Mouse (Mus musculus): ENCODE measurements around the gene Stt3b. TPM values are rescaled to one million over a fixed set of nuclear protein-coding genes. Genes with fewer than 3 reads are reported as not detected.
"Not testable (repeated sequence)": the region's sequence is repeated elsewhere in the genome, so short reads cannot be mapped to it uniquely, and the experiment has no call there.

Stt3b gene
- polyA plus RNA-seq, 1 experiment from 2014 or later = 132 TPM

- Histone ChIP-seq H3K27ac (ENCODE audit: low read depth, low read length) (no peak overlapping the region), H3K4me3 (ENCODE audit: low read depth, low read length) (no peak overlapping the region), H3K36me3 (ENCODE audit: control insufficient read depth, insufficient read depth, low read length) (no peaks in the 10 kb centered on the region), H3K27me3 (ENCODE audit: control insufficient read depth, insufficient read depth, low read length) (no peaks in the 10 kb centered on the region), H3K4me1 (ENCODE audit: control insufficient read depth, insufficient read depth, low read length) (no peaks in the 10 kb centered on the region; the same call in 1 of the 2 replicates), H3K4me2 (ENCODE audit: low read depth) (no peak overlapping the region), H3K9me3 (ENCODE audit: control insufficient read depth, low read length) (no peaks in the 10 kb centered on the region), H3K9ac (ENCODE audit: low read length) (no peak overlapping the region)
- DNase-seq (ENCODE audit: low spot score) = no peak
- WGBS = 91% methylated on average over 6 of the region's 6 CpGs
- ATAC-seq (ENCODE audit: insufficient read depth, low FRiP score, low TSS enrichment) = no peak
Observed at GRCm38 (mm10) chr9:115287774-115288434, 22.3 kb downstream of the Stt3b start.

- Histone ChIP-seq H3K36me3 (ENCODE audit: control insufficient read depth, insufficient read depth, low read length) (no peaks in the 10 kb centered on the region), H3K27me3 (ENCODE audit: control insufficient read depth, insufficient read depth, low read length) (no peaks in the 10 kb centered on the region), H3K9ac (ENCODE audit: low read length) (no peak overlapping the region), H3K9me3 (ENCODE audit: control insufficient read depth, low read length) (no peaks in the 10 kb centered on the region), H3K4me1 (ENCODE audit: control insufficient read depth, insufficient read depth, low read length) (no peaks in the 10 kb centered on the region; the same call in 1 of the 2 replicates), H3K4me2 (ENCODE audit: low read depth) (no peak overlapping the region), H3K4me3 (ENCODE audit: low read depth, low read length) (no peak overlapping the region), H3K27ac (ENCODE audit: low read depth, low read length) (no peak overlapping the region)
- DNase-seq (ENCODE audit: low spot score) (no peak), ATAC-seq (ENCODE audit: insufficient read depth, low FRiP score, low TSS enrichment) (no peak)
- WGBS = 82% methylated on average over 4 of the region's 4 CpGs
Observed at GRCm38 (mm10) chr9:115284385-115284784, 25.8 kb downstream of the Stt3b start.

GRCm38 (mm10) chr9:115283403-115283802, 26.8 kb downstream of the Stt3b start:
- no peaks in the 10 kb centered on the region for H3K36me3 ChIP-seq (ENCODE audit: control insufficient read depth, insufficient read depth, low read length)
- H3K4me1 ChIP-seq (ENCODE audit: control insufficient read depth, insufficient read depth, low read length) = no peaks in the 10 kb centered on the region; the same call in 1 of the 2 replicates
- H3K27me3 ChIP-seq (ENCODE audit: control insufficient read depth, insufficient read depth, low read length) = no peaks in the 10 kb centered on the region
- no peak overlapping the region for H3K27ac ChIP-seq (ENCODE audit: low read depth, low read length)
- 91% methylated on average over 4 of the region's 4 CpGs for WGBS
- H3K4me3 ChIP-seq (ENCODE audit: low read depth, low read length) = no peak overlapping the region
- H3K9me3 ChIP-seq (ENCODE audit: control insufficient read depth, low read length) = no peaks in the 10 kb centered on the region
- no peak for DNase-seq (ENCODE audit: low spot score)
- no peak overlapping the region for H3K4me2 ChIP-seq (ENCODE audit: low read depth)
- no peak for ATAC-seq (ENCODE audit: insufficient read depth, low FRiP score, low TSS enrichment)
- H3K9ac ChIP-seq (ENCODE audit: low read length) = no peak overlapping the region

GRCm38 (mm10) chr9:115278641-115279040, 31.6 kb downstream of the Stt3b start:
- ATAC-seq (ENCODE audit: insufficient read depth, low FRiP score, low TSS enrichment) = no peak
- no peak overlapping the region for H3K4me3 ChIP-seq (ENCODE audit: low read depth, low read length)
- no peaks in the 10 kb centered on the region for H3K27me3 ChIP-seq (ENCODE audit: control insufficient read depth, insufficient read depth, low read length)
- H3K4me2 ChIP-seq (ENCODE audit: low read depth) = no peak overlapping the region
- no peak overlapping the region for H3K27ac ChIP-seq (ENCODE audit: low read depth, low read length)
- no peaks in the 10 kb centered on the region for H3K9me3 ChIP-seq (ENCODE audit: control insufficient read depth, low read length)
- no peak overlapping the region for H3K9ac ChIP-seq (ENCODE audit: low read length)
- no peaks in the 10 kb centered on the region for H3K4me1 ChIP-seq (ENCODE audit: control insufficient read depth, insufficient read depth, low read length)
- no peak for DNase-seq (ENCODE audit: low spot score)
- H3K36me3 ChIP-seq (ENCODE audit: control insufficient read depth, insufficient read depth, low read length) = peaks cover 3% of the 10 kb centered on the region; the same call in 1 of the 2 replicates
- WGBS = 89% methylated on average over 1 of the region's 1 CpGs

- 87% methylated on average over 6 of the region's 6 CpGs for WGBS
- ATAC-seq (ENCODE audit: insufficient read depth, low FRiP score, low TSS enrichment) (no peak), DNase-seq (ENCODE audit: low spot score) (no peak)
- H3K27ac ChIP-seq (ENCODE audit: low read depth, low read length) = no peak overlapping the region
- H3K4me1 ChIP-seq (ENCODE audit: control insufficient read depth, insufficient read depth, low read length) = no peaks in the 10 kb centered on the region
- H3K36me3 ChIP-seq (ENCODE audit: control insufficient read depth, insufficient read depth, low read length) = peaks cover 3% of the 10 kb centered on the region; the same call in 1 of the 2 replicates
- H3K4me2 ChIP-seq (ENCODE audit: low read depth) = no peak overlapping the region
- no peak overlapping the region for H3K9ac ChIP-seq (ENCODE audit: low read length)
- no peaks in the 10 kb centered on the region for H3K27me3 ChIP-seq (ENCODE audit: control insufficient read depth, insufficient read depth, low read length)
- H3K9me3 ChIP-seq (ENCODE audit: control insufficient read depth, low read length) = no peaks in the 10 kb centered on the region
- H3K4me3 ChIP-seq (ENCODE audit: low read depth, low read length) = no peak overlapping the region
Observed at GRCm38 (mm10) chr9:115274806-115275205, 35.4 kb downstream of the Stt3b start.

- H3K9ac ChIP-seq (ENCODE audit: low read length) = no peak overlapping the region
- WGBS = 92% methylated on average over 7 of the region's 7 CpGs
- no peak for DNase-seq (ENCODE audit: low spot score)
- H3K9me3 ChIP-seq (ENCODE audit: control insufficient read depth, low read length) = no peaks in the 10 kb centered on the region
- no peak overlapping the region for H3K4me3 ChIP-seq (ENCODE audit: low read depth, low read length)
- H3K27ac ChIP-seq (ENCODE audit: low read depth, low read length) = no peak overlapping the region
- H3K4me2 ChIP-seq (ENCODE audit: low read depth) = no peak overlapping the region
- H3K36me3 ChIP-seq (ENCODE audit: control insufficient read depth, insufficient read depth, low read length) = peaks cover 3% of the 10 kb centered on the region; the same call in 1 of the 2 replicates
- H3K4me1 ChIP-seq (ENCODE audit: control insufficient read depth, insufficient read depth, low read length) = no peaks in the 10 kb centered on the region
- H3K27me3 ChIP-seq (ENCODE audit: control insufficient read depth, insufficient read depth, low read length) = no peaks in the 10 kb centered on the region
- no peak for ATAC-seq (ENCODE audit: insufficient read depth, low FRiP score, low TSS enrichment)
Observed at GRCm38 (mm10) chr9:115273095-115273649, 37.0 kb downstream of the Stt3b start.

- not testable (repeated sequence) for H3K4me1 ChIP-seq (ENCODE audit: control insufficient read depth, insufficient read depth, low read length); H3K4me3 ChIP-seq (ENCODE audit: low read depth, low read length); H3K9ac ChIP-seq (ENCODE audit: low read length); H3K9me3 ChIP-seq (ENCODE audit: control insufficient read depth, low read length); H3K36me3 ChIP-seq (ENCODE audit: control insufficient read depth, insufficient read depth, low read length); H3K27me3 ChIP-seq (ENCODE audit: control insufficient read depth, insufficient read depth, low read length); DNase-seq (ENCODE audit: low spot score); H3K4me2 ChIP-seq (ENCODE audit: low read depth); H3K27ac ChIP-seq (ENCODE audit: low read depth, low read length); ATAC-seq (ENCODE audit: insufficient read depth, low FRiP score, low TSS enrichment)
- 82% methylated on average over 3 of the region's 5 CpGs for WGBS
Observed at GRCm38 (mm10) chr9:115272451-115272850, 37.8 kb downstream of the Stt3b start.

- H3K36me3 ChIP-seq (ENCODE audit: control insufficient read depth, insufficient read depth, low read length) = peaks cover 3% of the 10 kb centered on the region; the same call in 1 of the 2 replicates
- ATAC-seq (ENCODE audit: insufficient read depth, low FRiP score, low TSS enrichment) (no peak), DNase-seq (ENCODE audit: low spot score) (no peak)
- no peak overlapping the region for H3K4me3 ChIP-seq (ENCODE audit: low read depth, low read length)
- no peak overlapping the region for H3K27ac ChIP-seq (ENCODE audit: low read depth, low read length)
- no peaks in the 10 kb centered on the region for H3K9me3 ChIP-seq (ENCODE audit: control insufficient read depth, low read length)
- WGBS = 92% methylated on average over 3 of the region's 3 CpGs
- H3K27me3 ChIP-seq (ENCODE audit: control insufficient read depth, insufficient read depth, low read length) = no peaks in the 10 kb centered on the region
- H3K4me2 ChIP-seq (ENCODE audit: low read depth) = no peak overlapping the region
- no peaks in the 10 kb centered on the region for H3K4me1 ChIP-seq (ENCODE audit: control insufficient read depth, insufficient read depth, low read length)
- no peak overlapping the region for H3K9ac ChIP-seq (ENCODE audit: low read length)
Observed at GRCm38 (mm10) chr9:115271556-115271955, 38.7 kb downstream of the Stt3b start.

GRCm38 (mm10) chr9:115261896-115262295, 48.3 kb downstream of the Stt3b start:
- 74% methylated on average over 5 of the region's 5 CpGs for WGBS
- no peak overlapping the region for H3K4me3 ChIP-seq (ENCODE audit: low read depth, low read length)
- no peaks in the 10 kb centered on the region for H3K9me3 ChIP-seq (ENCODE audit: control insufficient read depth, low read length)
- H3K4me2 ChIP-seq (ENCODE audit: low read depth) = no peak overlapping the region
- H3K36me3 ChIP-seq (ENCODE audit: control insufficient read depth, insufficient read depth, low read length) = no peaks in the 10 kb centered on the region; the same call in 1 of the 2 replicates
- H3K9ac ChIP-seq (ENCODE audit: low read length) = no peak overlapping the region
- no peaks in the 10 kb centered on the region for H3K27me3 ChIP-seq (ENCODE audit: control insufficient read depth, insufficient read depth, low read length)
- no peaks in the 10 kb centered on the region for H3K4me1 ChIP-seq (ENCODE audit: control insufficient read depth, insufficient read depth, low read length)
- no peak for DNase-seq (ENCODE audit: low spot score)
- ATAC-seq (ENCODE audit: insufficient read depth, low FRiP score, low TSS enrichment) = no peak
- H3K27ac ChIP-seq (ENCODE audit: low read depth, low read length) = no peak overlapping the region

All from neural tube, embryonic 11.5 days (tissue).